Mouse (Mus musculus): Measurements from ENCODE around the gene Nbeal2. TPM values are rescaled to one million over a fixed set of nuclear protein-coding genes. Genes with fewer than 3 reads are reported as not detected.

Gene Nbeal2
- total and polyA plus RNA-seq, 2 experiments from 2014 or later = 4.0 to 11.5 TPM

DNA sequence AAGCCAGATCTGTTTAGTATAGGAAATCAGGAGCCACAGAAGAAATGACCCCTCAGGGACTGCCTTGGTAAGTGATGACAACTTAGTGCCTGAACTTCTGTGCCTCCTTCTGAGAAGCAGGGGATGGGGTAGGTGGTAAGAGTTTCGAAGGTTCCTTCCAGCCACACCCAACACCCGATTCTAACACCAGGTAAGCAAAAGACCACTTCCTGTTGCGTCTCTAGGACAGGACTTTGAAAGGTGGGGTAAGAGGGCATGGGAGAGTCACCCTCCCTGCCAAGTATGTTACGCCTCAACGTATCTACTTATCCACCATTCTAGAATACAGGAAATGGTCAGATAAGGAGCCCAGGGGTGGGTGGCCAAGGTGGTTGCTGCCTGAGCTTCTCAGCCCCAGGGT lies 13.0 kb downstream of the Nbeal2 start:
- H3K36me3 ChIP-seq (ENCODE audit: insufficient read depth, low read length) = peaks cover 24% of the 10 kb centered on the region
- no peak for TF ChIP-seq CTCF (IDR thresholded peaks at IDR 0.05)
- 88% methylated on average over 5 of the region's 5 CpGs for WGBS
- DNase-seq (ENCODE audit: low spot score) = no peak
- ATAC-seq (ENCODE audit: low FRiP score) = no peak
- no peaks in the 10 kb centered on the region for H3K4me1 ChIP-seq (ENCODE audit: insufficient read depth, low read length)
- no peak overlapping the region for H3K4me3 ChIP-seq (ENCODE audit: low read depth, low read length)
- no peak overlapping the region for H3K4me2 ChIP-seq (ENCODE audit: low read depth, low read length, poor library complexity, severe bottlenecking)
- H3K27ac ChIP-seq (ENCODE audit: low read depth, low read length) = no peak overlapping the region
- no peak overlapping the region for H3K9ac ChIP-seq (replicated peaks; ENCODE audit: low read length, poor library complexity, severe bottlenecking)
- H3K9me3 ChIP-seq (ENCODE audit: low read length) = no peaks in the 10 kb centered on the region
- H3K27me3 ChIP-seq (ENCODE audit: insufficient read depth, low read length) = no peaks in the 10 kb centered on the region

DNA sequence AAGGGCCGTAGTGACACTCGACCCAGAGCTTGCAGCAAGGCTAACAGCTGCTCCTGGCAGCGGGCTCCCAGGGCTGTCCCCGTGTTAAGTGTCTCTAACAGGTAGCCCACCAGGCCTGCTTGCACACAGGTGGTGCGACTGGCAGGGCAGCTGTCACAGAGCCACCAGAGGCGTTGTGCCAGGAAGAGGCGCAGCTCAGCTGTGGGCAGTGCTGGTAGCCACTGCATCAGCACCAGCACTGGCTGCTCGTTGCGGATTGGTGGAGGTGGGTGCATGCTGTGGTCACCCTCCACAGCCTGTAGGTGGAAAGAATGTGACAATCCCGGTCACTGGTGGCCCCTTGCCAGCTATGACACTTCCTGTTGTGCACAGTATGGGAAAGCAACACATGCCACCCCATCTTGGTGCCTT lies 15.3 kb downstream of the Nbeal2 start:
- Histone ChIP-seq H3K9me3 (ENCODE audit: low read length) (no peaks in the 10 kb centered on the region), H3K4me3 (ENCODE audit: low read depth, low read length) (no peak overlapping the region), H3K4me1 (ENCODE audit: insufficient read depth, low read length) (no peaks in the 10 kb centered on the region), H3K27ac (ENCODE audit: low read depth, low read length) (no peak overlapping the region), H3K9ac (replicated peaks; ENCODE audit: low read length, poor library complexity, severe bottlenecking) (no peak overlapping the region), H3K4me2 (ENCODE audit: low read depth, low read length, poor library complexity, severe bottlenecking) (no peak overlapping the region), H3K36me3 (ENCODE audit: insufficient read depth, low read length) (peaks cover 28% of the 10 kb centered on the region), H3K27me3 (ENCODE audit: insufficient read depth, low read length) (no peaks in the 10 kb centered on the region)
- TF ChIP-seq CTCF (IDR thresholded peaks at IDR 0.05) = no peak
- DNase-seq (ENCODE audit: low spot score) (peak; percentile 33), ATAC-seq (ENCODE audit: low FRiP score) (no peak)
- 84% methylated on average over 10 of the region's 10 CpGs for WGBS

DNA sequence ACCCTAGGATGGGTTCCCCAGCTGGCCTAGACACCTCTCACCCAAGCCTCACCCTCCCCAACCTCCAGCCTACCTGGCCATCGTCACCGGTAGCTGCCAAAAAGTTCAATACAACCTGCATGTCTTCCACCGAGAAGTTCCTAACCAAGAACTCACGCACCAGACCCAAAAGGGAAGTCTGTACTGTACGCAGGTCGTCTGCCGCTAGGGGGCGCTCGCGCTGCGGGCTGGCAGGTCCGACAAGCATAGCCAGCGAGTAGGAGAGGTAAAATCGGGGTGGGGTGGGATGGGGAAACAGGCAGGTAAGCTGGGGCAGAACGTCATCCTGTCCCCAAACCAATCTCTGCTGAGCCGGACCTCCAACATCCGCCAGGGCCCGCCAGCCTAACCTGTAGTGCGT lies 18.7 kb downstream of the Nbeal2 start:
- ATAC-seq (ENCODE audit: low FRiP score) = no peak
- no peak overlapping the region for H3K4me3 ChIP-seq (ENCODE audit: low read depth, low read length)
- no peaks in the 10 kb centered on the region for H3K9me3 ChIP-seq (ENCODE audit: low read length)
- H3K36me3 ChIP-seq (ENCODE audit: insufficient read depth, low read length) = peaks cover 28% of the 10 kb centered on the region
- H3K27ac ChIP-seq (ENCODE audit: low read depth, low read length) = no peak overlapping the region
- H3K27me3 ChIP-seq (ENCODE audit: insufficient read depth, low read length) = no peaks in the 10 kb centered on the region
- no peak overlapping the region for H3K4me2 ChIP-seq (ENCODE audit: low read depth, low read length, poor library complexity, severe bottlenecking)
- no peak overlapping the region for H3K9ac ChIP-seq (replicated peaks; ENCODE audit: low read length, poor library complexity, severe bottlenecking)
- peak; percentile 94 for TF ChIP-seq CTCF (IDR thresholded peaks at IDR 0.05)
- 8% methylated on average over 19 of the region's 19 CpGs for WGBS
- no peaks in the 10 kb centered on the region for H3K4me1 ChIP-seq (ENCODE audit: insufficient read depth, low read length)
- DNase-seq (ENCODE audit: low spot score) = peak; percentile 69

GRCm38 (mm10) chr9:110633882-110634281 lies 20.1 kb downstream of the Nbeal2 start:
- H3K9me3 ChIP-seq (ENCODE audit: low read length) = no peaks in the 10 kb centered on the region
- H3K9ac ChIP-seq (replicated peaks; ENCODE audit: low read length, poor library complexity, severe bottlenecking) = no peak overlapping the region
- DNase-seq (ENCODE audit: low spot score) (no peak), ATAC-seq (ENCODE audit: low FRiP score) (no peak)
- no peak for TF ChIP-seq CTCF (IDR thresholded peaks at IDR 0.05)
- H3K27me3 ChIP-seq (ENCODE audit: insufficient read depth, low read length) = no peaks in the 10 kb centered on the region
- H3K36me3 ChIP-seq (ENCODE audit: insufficient read depth, low read length) = peaks cover 31% of the 10 kb centered on the region
- WGBS = 81% methylated on average over 17 of the region's 17 CpGs
- no peak overlapping the region for H3K4me2 ChIP-seq (ENCODE audit: low read depth, low read length, poor library complexity, severe bottlenecking)
- H3K4me3 ChIP-seq (ENCODE audit: low read depth, low read length) = no peak overlapping the region
- no peaks in the 10 kb centered on the region for H3K4me1 ChIP-seq (ENCODE audit: insufficient read depth, low read length)
- no peak overlapping the region for H3K27ac ChIP-seq (ENCODE audit: low read depth, low read length)

DNA sequence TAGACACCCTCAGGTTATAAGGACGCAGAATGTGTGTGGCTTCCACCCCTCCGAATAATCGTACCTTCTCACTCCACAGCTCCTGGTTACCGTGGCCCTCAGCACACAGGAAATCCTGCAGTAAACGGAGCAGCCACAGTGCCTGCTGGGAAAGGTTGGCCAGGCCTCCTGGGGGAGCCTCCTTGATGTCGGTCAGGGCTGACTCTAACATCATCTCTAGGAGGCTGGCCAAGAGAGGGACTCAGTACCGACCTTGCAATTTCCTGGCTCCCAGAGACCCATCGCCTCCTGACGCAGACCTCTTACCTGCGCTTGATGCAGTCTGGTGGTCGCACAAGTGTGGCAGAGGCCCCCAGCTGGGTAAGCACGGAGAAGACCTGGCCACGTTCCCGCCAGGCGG lies 21.3 kb downstream of the Nbeal2 start:
- DNase-seq (ENCODE audit: low spot score) (no peak), ATAC-seq (ENCODE audit: low FRiP score) (no peak)
- no peak overlapping the region for H3K4me2 ChIP-seq (ENCODE audit: low read depth, low read length, poor library complexity, severe bottlenecking)
- H3K27ac ChIP-seq (ENCODE audit: low read depth, low read length) = no peak overlapping the region
- no peak overlapping the region for H3K9ac ChIP-seq (replicated peaks; ENCODE audit: low read length, poor library complexity, severe bottlenecking)
- peaks cover 30% of the 10 kb centered on the region for H3K36me3 ChIP-seq (ENCODE audit: insufficient read depth, low read length)
- no peaks in the 10 kb centered on the region for H3K27me3 ChIP-seq (ENCODE audit: insufficient read depth, low read length)
- TF ChIP-seq CTCF (IDR thresholded peaks at IDR 0.05) = no peak
- no peak overlapping the region for H3K4me3 ChIP-seq (ENCODE audit: low read depth, low read length)
- no peaks in the 10 kb centered on the region for H3K4me1 ChIP-seq (ENCODE audit: insufficient read depth, low read length)
- H3K9me3 ChIP-seq (ENCODE audit: low read length) = no peaks in the 10 kb centered on the region
- WGBS = 86% methylated on average over 15 of the region's 15 CpGs

DNA sequence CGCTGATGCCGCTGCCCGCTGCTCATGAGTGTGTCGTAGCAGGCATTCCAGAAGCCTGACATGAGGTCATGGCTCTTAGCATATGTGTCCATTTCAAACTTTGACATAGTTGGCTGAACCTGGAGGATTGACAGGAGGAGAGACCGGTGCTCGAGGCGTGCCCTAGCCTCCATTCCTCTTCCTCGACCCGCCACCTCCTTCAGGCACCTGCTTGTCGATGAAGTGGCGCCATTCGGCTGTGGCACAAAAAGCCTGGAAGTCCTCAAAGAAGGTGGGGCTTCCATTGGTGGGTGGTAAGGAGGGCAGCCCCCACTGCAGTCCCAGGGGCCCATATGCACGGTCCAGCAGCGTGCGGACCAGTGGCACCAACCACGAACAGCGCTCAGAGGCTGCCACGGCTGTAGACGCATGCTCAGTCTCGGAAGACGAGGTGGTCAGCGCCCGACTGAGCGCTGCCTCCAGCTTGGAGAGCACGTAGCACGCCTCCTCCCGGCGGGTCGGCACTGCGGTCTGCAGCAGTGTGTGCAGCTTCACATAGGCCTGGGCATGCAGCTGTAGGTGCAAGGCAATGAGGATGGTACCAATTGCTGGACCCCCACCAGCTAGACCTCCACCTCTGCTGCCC lies 22.2 kb downstream of the Nbeal2 start:
- H3K4me2 ChIP-seq (ENCODE audit: low read depth, low read length, poor library complexity, severe bottlenecking) = peak overlapping the region; percentile 28
- peak; percentile 41 for TF ChIP-seq CTCF (IDR thresholded peaks at IDR 0.05)

More for the DNA sequence above, 22.2 kb downstream of the Nbeal2 start:
- DNase-seq (ENCODE audit: low spot score) = peak; percentile 35
- Histone ChIP-seq H3K9ac (replicated peaks; ENCODE audit: low read length, poor library complexity, severe bottlenecking) (no peak overlapping the region), H3K4me1 (ENCODE audit: insufficient read depth, low read length) (no peaks in the 10 kb centered on the region), H3K4me3 (ENCODE audit: low read depth, low read length) (peak overlapping the region; percentile 2; the same call in 1 of the 2 replicates), H3K27ac (ENCODE audit: low read depth, low read length) (no peak overlapping the region), H3K27me3 (ENCODE audit: insufficient read depth, low read length) (no peaks in the 10 kb centered on the region), H3K9me3 (ENCODE audit: low read length) (no peaks in the 10 kb centered on the region), H3K36me3 (ENCODE audit: insufficient read depth, low read length) (peaks cover 34% of the 10 kb centered on the region)
- ATAC-seq (ENCODE audit: low FRiP score) = 0 out of 2 replicates have a peak, but pooled peaks have one; percentile 27
- WGBS = 27% methylated on average over 30 of the region's 30 CpGs
